Mouse (Mus musculus) layer of hippocampus, postnatal 14 days (tissue): ENCODE measurements around the gene Tmem101. TPM values are rescaled to one million over a fixed set of nuclear protein-coding genes. Genes with fewer than 3 reads are reported as not detected.

Experiments
- DNase-seq, 2 experiments: peaks; one replicate each; pipeline ENCODE4 v3.0.0; 2021 to 2022; ENCODE audit warnings: low spot score in 2 of 2, mixed read lengths in 1 of 2
- long read RNA-seq, 2 experiments: library from polyadenylated mRNA; stranded (forward); transcript quantifications; one replicate each; pipeline ENCODE4 v2.0.0; 2021
- total RNA-seq, 2 experiments: library from RNA; stranded (reverse); gene quantifications; 2 replicates each; pipeline ENCODE4 v1.2.3; 2021

Tmem101 gene
- total RNA-seq, result 10 to 100 TPM; 26.4 to 29.2 TPM
- long read RNA-seq, experiment 1, transcript Tmem101-201 (4 exons, 1,574 nt), result major isoform, 55 of 66 reads
- long read RNA-seq, experiment 1, partial matches to known transcripts, result 2 of 66 reads
- long read RNA-seq, experiment 1, other reads (novel, unspliced or antisense), result 9 of 66 reads
- long read RNA-seq, experiment 2, transcript Tmem101-201 (4 exons, 1,574 nt), result major isoform, 42 of 56 reads
- long read RNA-seq, experiment 2, partial matches to known transcripts, result 1 of 56 reads
- long read RNA-seq, experiment 2, other reads (novel, unspliced or antisense), result 12 of 56 reads

DNA sequence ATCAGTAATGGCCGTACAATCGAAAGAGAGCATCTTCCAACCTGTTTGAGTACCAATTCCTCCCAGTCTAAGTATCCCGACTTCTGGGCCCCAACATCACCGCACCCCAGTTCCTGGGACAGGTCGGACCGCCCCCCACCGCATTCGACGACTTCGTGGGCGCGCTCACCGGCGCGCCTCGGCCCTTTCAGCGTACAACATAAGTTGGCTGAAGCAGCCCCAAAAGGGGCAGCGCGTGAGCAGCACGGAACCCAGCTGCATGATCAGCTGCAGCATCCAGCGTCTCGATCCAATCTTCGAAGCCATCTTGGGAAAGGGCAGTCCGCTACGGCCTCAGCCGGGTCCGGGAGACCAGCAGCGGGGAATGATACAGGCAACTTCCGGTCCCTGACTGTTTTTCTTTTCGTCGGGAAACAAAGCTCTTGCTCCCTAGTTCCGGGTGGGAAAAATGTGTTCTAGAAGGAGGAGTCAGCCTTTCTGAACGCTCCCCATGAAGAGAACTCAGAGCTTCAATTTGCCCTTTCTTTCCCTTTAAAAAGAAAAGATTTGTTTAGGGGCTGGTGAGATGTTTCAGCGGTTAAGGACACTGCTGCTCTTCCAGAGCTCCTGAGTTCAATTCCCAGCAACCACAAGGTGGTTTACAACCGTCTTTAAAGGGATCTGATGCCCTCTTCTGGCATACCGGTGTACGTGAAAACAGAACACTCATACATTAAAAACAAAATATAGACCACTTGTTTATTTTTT, at the start of gene Tmem101:
Gene Tmem101 (minus strand): TSS at position 366 of the 747 bp plus-strand sequence.
- DNase-seq, result peak; percentile 88 to 95

DNA sequence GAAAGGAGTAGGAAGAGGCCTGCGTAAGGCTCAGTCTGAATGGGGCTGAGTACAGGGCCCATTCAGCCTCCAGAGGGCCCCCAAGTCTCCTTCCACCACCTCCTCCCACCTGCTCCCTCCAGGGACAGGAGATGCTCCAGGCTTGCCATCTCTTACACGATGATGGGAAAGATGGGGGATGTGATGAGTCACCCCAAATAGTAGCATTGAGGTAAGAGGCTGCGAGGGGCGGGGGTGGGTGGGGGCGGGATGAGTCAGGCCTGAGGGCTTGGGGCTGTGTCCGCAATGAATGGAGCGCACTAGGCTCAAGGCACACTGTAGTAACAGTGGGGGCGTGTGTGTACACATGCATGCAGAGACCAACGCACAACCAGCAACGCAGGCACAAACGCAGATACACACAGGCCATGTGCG, 45.2 kb upstream of the Tmem101 start:
- DNase-seq, result no peak

DNA sequence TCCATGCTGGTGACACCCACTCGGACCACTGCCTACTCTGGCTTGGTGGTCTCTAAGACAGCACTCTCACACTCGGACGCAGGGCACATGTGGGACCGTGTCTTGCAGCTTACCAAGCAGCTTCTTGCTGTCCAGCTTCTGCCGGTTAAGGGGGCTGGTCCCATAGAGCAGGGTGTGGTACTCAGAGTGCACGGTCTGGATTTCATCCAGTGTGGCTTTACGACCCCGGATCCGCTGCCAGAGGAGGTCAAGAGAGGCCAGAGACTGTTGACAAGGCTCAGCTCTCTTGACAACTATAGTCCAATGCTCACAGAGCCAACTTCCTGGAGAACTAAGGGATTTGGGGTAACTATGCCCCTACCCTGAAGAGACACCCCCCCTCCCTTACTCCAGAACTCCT, 43.7 kb upstream of the Tmem101 start:
- no peak for DNase-seq

DNA sequence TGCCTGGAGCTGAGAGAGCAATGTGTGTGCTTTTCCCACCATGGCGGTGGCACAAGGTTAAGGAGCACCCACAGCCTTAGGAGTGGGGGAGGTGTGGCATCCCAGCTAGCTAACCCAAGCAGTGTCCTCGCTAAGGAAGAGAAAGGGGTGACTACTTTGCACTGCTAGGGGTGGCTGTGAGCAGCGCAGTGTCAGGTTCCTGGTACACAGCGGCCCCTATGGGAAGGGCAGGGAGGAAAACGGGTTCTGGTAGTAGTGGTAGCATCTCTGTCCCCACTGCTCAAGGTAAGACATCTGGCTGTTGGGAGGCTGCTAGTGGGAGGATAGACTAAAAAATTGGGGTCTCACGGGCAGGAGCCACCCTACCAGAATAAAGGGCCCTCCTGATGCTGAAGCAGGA, 42.0 kb upstream of the Tmem101 start:
- DNase-seq, result no peak

- DNase-seq, result no peak
Measured at GRCm38 (mm10) chr11:102196018-102196797, 40.0 kb upstream of the Tmem101 start.

GRCm38 (mm10) chr11:102193657-102194440, 37.6 kb upstream of the Tmem101 start:
- DNase-seq, result no peak

- DNase-seq, result no peak
Measured at GRCm38 (mm10) chr11:102190848-102191247, 34.6 kb upstream of the Tmem101 start.

GRCm38 (mm10) chr11:102189461-102190436, 33.5 kb upstream of the Tmem101 start, which contains the start of gene G6pc3:
Gene G6pc3 (plus strand): TSS chr11:102189620.
- peak; percentile 83 to 91 for DNase-seq

GRCm38 (mm10) chr11:102188980-102189379, 32.8 kb upstream of the Tmem101 start:
- DNase-seq, result no peak

DNA sequence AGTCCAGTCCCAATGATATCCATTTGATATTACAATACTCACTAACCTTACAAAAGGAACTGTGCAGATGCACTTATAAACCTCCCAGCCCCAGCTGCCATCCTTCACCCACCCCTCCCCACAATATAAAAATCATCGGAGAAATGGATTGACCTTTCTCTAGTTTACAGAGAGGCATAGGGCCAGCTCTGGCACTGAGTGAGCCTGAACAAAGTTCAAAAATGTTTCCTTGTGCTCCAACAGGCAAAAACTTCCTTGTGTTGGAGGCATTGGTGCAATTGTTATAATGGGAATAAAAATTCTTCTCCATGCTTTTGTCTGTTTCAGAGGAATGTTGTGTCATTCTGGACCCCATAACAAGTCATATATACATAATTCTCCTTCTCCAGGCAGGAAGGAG, 30.0 kb upstream of the Tmem101 start:
- DNase-seq, result no peak

- no peak for DNase-seq
Measured at GRCm38 (mm10) chr11:102185677-102186076, 29.5 kb upstream of the Tmem101 start.

- peak; percentile 89 to 92 for DNase-seq
Measured at GRCm38 (mm10) chr11:102184646-102185495, 28.7 kb upstream of the Tmem101 start, which contains the start of gene Lsm12. Gene Lsm12 (minus strand): TSS chr11:102185296.

DNA sequence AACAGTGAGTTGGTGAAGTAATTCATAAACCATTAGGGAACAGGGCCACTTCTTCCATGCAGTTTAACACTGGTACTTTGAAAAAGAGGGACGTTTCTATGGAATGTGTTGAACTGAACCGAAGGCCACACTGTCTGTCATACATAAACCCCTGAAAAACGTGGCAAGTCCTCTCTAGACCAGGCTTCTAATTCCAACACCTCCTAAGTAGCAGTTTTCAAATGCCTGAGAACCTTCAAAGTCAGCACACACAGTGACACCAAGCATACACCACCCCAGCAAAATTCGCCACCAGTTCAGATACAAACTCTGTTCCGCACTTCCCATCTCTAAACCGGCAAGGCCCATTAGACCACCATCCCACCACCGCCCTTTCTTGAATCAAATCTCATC, 28.0 kb upstream of the Tmem101 start:
- DNase-seq, result no peak

DNA sequence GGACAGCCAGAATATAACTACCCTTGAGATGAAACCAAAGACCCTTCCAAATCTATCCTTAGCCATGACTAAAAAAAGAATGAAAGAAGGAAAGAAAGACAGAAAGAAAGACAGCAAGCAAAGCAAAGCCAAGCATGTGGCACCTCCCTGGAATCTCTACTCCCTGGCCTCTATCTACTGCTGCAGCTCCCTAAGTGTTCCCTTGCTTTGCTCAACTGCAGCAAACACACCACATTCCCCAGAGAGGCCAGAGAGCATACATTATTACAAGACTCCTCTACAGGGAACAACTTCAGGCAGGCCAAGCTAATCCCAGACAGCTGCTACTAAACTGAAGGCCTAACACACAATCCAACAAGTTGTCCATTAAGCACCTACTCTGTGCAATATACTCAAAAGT, 23.6 kb upstream of the Tmem101 start:
- DNase-seq, result no peak

GRCm38 (mm10) chr11:102168689-102169088, 12.5 kb upstream of the Tmem101 start:
- DNase-seq, result no peak

- DNase-seq, result no peak
Measured at GRCm38 (mm10) chr11:102167539-102167938, 11.3 kb upstream of the Tmem101 start.

DNA sequence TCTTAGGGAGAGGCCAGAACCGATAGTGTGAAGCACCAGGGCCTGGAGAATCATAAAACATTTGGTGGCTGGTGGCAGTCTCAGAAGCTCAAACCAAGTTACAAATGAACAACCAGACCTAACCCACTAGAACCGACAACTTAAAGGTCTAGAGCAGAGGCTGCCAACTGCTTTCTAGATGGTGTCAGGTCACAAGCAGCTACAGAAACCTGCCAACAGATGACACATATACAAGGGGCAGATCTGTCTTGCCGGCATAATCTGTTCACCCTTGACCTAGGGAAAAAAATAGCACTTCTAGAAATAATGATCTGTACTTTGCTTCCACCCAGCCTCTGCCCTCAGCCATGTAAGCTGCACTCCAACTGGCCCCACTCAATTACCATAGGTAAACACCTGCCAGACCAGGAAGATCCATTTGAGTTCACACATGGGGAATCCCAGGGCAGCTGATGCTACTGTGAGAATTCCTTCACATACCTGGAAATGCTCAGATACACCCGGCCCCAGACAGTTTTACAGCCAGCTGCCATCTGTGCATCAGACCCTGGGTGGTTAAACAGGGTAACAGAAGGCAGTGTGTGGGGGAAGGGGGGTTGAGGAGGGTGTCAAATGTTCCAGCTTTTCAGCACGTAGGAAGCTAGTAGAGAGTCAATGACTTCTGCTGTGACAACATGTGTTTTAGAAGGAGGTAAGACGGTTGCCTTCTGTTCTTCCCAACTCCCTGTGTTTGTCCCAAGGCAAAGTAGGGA, 9.9 kb upstream of the Tmem101 start:
- DNase-seq, result peak; percentile 38 to 69

- no peak for DNase-seq
Measured at GRCm38 (mm10) chr11:102159781-102160180, 3.6 kb upstream of the Tmem101 start.
